Mouse (Mus musculus) midbrain, embryonic 13.5 days (tissue): ENCODE results near the gene Sema5b. TPM values are rescaled to one million over a fixed set of nuclear protein-coding genes. Genes with fewer than 3 reads are reported as not detected.

Experiments
- ATAC-seq: fragments of 200-750 bp; cut with Nextera tagmentation; 2 replicates; pipeline ENCODE4 v1.8.0; 2017; ENCODE audit warnings: mild to moderate bottlenecking, moderate TSS enrichment, moderate library complexity
- H3K27ac ChIP-seq: fragments of 300-500 bp; sonication (generic); 2 replicates; pipeline ENCODE4 v1.5.1; 2015; ENCODE audit warnings: inconsistent platforms, mild to moderate bottlenecking, moderate library complexity
- H3K27me3 ChIP-seq: fragments of 300-500 bp; sonication (generic); 2 replicates; pipeline ENCODE4 v1.6.1; 2015; ENCODE audit warnings: mild to moderate bottlenecking, inconsistent platforms
- H3K36me3 ChIP-seq: fragments of 300-500 bp; sonication (generic); 2 replicates; pipeline ENCODE4 v1.6.1; 2015; ENCODE audit warnings: mild to moderate bottlenecking, inconsistent platforms
- H3K4me1 ChIP-seq: fragments of 300-500 bp; sonication (generic); replicated peaks from 2 replicates; pipeline ENCODE4 v1.6.1; 2015; ENCODE audit warnings: inconsistent platforms
- H3K4me2 ChIP-seq: fragments of 300-500 bp; sonication (generic); replicated peaks from 2 replicates; pipeline ENCODE4 v1.6.1; 2015; ENCODE audit warnings: moderate library complexity, mild to moderate bottlenecking, inconsistent platforms
- H3K4me3 ChIP-seq: fragments of 300-500 bp; sonication (generic); replicated peaks from 2 replicates; pipeline ENCODE4 v1.5.1; 2015; ENCODE audit warnings: mild to moderate bottlenecking, inconsistent platforms
- H3K9ac ChIP-seq: fragments of 300-500 bp; sonication (generic); replicated peaks from 2 replicates; pipeline ENCODE4 v1.6.1; 2015; ENCODE audit warnings: mild to moderate bottlenecking, inconsistent platforms
- H3K9me3 ChIP-seq: fragments of 300-500 bp; sonication (generic); 2 replicates; pipeline ENCODE4 v1.6.1; 2016; ENCODE audit warnings: mild to moderate bottlenecking, inconsistent platforms
- WGBS: fragments of 180-500 bp; shearing (Covaris S2); methylation state at CpG from one replicate; pipeline ENCODE4 v1.1.7; 2015; 5-methylcytosine and 5-hydroxymethylcytosine counted together
- polyA plus RNA-seq: library from polyadenylated mRNA; unstranded; fragments of >200 nt; fragmentation: Nextera tagmentation; extraction: Ambion mirVana; gene quantifications from 2 replicates; pipeline ENCODE4 v1.2.1, GENCODE M21; 2015

The Sema5b gene
- polyA plus RNA-seq = 36.9 and 43.6 TPM in 2 replicates

DNA sequence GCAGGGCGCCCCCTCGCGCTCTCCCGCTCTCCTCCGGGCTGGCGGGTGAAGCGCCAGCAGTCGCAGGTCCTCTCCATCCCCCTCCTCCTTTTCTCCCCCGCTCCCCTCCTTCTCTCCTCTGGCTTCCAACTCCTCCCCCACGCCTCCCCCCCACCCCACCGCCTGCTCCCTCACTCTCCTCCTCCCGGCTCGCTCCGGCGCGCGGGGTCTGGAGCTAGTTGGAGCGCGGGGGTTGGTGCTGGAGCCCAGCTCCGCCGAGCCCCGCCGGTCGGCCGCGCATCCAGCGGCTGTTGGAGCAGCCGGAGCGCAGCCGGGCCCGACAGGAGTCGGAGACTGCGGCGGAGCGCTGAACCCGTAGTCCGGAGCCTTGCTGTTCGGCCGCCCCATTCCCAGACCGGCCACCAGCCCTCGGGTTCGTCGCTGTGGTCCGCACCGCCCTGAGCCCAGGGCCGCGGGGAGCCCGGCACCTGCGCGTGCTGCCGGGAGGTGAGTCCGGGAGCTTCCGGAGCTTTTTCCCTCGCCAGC lies at the start of gene Sema5b:
TSS of gene Sema5b (plus strand) at position 29 of the 525 bp plus-strand sequence.
- Histone ChIP-seq H3K9me3 (no peaks in the 10 kb centered on the region), H3K36me3 (peaks cover 2% of the 10 kb centered on the region; the same call in 1 of the 2 replicates), H3K27me3 (0 out of 2 replicates have a peak, but pooled peaks cover 9% of the 10 kb centered on the region), H3K4me1 (peaks cover 33% of the 10 kb centered on the region), H3K27ac (peak within 1 kb of the TSS; percentile 84), H3K9ac (peak within 1 kb of the TSS; percentile 86), H3K4me3 (peak within 1 kb of the TSS; percentile 76), H3K4me2 (peak within 1 kb of the TSS; percentile 70)
- under 1% methylated on average over 51 of the region's 54 CpGs for WGBS
- peak; percentile 89 for ATAC-seq

DNA sequence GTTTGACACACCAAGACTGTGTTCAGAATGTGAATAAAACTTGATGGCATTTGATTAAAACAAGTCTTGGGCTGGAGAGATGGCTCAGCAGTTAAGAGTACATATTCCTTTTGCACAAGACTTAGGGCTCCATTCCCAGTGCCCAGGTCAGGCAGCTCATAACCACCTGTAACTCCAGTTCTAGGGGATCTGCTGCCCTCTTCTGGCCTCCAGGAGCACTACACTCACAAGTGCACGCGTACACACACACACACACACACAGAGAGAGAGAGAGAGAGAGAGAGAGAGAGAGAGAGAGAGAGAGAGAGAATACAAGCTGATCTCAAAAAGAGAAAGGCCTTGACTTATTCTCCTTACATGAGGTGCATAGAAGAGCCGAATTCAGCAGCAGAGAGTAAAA lies 40.6 kb upstream of the Sema5b start:
- H3K4me2 ChIP-seq = no peak overlapping the region
- 95% methylated on average over 3 of the region's 3 CpGs for WGBS
- H3K36me3 ChIP-seq = no peaks in the 10 kb centered on the region
- no peak overlapping the region for H3K4me3 ChIP-seq
- no peaks in the 10 kb centered on the region for H3K4me1 ChIP-seq
- no peak overlapping the region for H3K9ac ChIP-seq
- no peaks in the 10 kb centered on the region for H3K27me3 ChIP-seq
- no peak for ATAC-seq
- H3K27ac ChIP-seq = no peak overlapping the region
- no peaks in the 10 kb centered on the region for H3K9me3 ChIP-seq

DNA sequence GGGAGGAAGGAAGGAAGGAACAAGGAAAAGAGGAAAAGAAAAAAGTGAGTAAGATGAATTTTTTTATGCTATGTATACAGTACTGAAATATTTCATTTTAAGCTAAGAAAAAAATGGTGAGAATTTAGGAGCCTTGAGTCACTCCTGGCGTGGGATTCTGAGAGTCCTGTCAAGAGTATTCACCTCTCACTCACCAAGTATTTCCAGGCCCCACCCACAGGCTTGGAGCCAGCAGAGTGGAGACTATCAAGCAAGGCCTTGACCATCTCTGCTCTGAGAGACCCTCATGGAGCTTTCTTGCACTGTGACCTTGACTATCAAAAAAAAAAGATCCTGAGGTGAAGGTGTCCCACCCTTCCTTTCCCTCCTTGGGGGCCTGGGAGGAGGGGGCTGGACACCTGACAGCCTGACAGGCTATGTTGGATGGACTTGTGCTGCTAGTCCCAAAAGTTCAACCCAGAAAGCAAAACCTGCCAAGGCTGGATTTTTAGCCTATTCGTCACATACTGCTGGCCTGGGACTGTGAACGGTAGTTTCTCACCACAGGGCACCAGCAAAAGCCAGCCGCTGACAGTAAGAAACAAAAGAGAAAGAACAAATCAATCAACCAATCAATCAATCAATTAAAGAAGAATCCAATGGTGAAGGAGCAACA lies 39.7 kb upstream of the Sema5b start:
- 76% methylated on average over 4 of the region's 4 CpGs for WGBS
- H3K9me3 ChIP-seq = no peaks in the 10 kb centered on the region
- no peak overlapping the region for H3K4me3 ChIP-seq

DNA sequence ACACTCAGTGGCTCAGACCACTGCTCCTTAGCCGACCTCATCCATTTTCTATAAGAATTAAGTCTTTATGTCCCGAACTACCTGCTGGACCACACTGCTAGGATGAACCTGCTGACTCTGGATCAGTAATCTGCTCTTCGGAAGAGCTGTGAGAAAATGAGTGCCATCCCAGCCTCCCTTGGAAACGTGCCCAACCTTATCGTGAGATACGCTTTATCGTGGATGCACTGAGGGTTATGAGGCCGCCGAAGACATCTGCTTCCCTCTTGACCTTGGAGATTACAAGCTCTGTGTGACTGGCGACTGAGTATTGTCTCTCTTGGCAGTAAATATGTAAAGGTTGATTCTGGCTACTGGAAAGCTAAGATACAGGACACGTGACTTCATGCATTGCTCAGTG lies 38.5 kb upstream of the Sema5b start:
- ATAC-seq = no peak
- no peaks in the 10 kb centered on the region for H3K9me3 ChIP-seq

More for the DNA sequence above, 39.7 kb upstream of the Sema5b start:
- H3K4me2 ChIP-seq = no peak overlapping the region
- H3K4me1 ChIP-seq = no peaks in the 10 kb centered on the region
- H3K36me3 ChIP-seq = no peaks in the 10 kb centered on the region
- H3K27ac ChIP-seq = no peak overlapping the region
- H3K9ac ChIP-seq = no peak overlapping the region
- no peaks in the 10 kb centered on the region for H3K27me3 ChIP-seq
- ATAC-seq = no peak

DNA sequence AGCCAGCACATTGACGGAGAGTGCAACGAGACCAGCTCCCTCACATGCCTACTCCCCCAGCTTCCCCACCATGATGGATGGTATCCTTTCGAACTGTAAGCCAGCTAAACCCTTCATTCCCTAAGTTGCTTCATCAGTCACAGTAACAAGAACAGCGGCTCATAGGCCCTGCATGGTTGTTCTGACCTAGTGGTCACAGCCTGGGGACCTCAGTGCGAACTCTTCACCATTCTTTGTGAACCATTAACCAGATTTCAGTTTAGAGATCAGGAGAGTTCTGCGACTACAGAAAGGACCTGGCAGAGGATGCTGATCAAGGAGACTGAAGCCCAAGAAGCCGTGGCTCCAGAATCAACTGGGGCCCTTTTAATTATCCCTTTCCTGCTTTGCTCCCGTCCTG lies 36.7 kb upstream of the Sema5b start:
- no peaks in the 10 kb centered on the region for H3K9me3 ChIP-seq
- no peak overlapping the region for H3K4me3 ChIP-seq
- no peak overlapping the region for H3K4me2 ChIP-seq
- no peaks in the 10 kb centered on the region for H3K27me3 ChIP-seq
- H3K36me3 ChIP-seq = no peaks in the 10 kb centered on the region
- no peaks in the 10 kb centered on the region for H3K4me1 ChIP-seq
- H3K9ac ChIP-seq = no peak overlapping the region
- 86% methylated on average over 8 of the region's 8 CpGs for WGBS
- no peak overlapping the region for H3K27ac ChIP-seq
- no peak for ATAC-seq

More for the DNA sequence above, 38.5 kb upstream of the Sema5b start:
- 82% methylated on average over 11 of the region's 11 CpGs for WGBS
- H3K4me1 ChIP-seq = no peaks in the 10 kb centered on the region
- no peaks in the 10 kb centered on the region for H3K36me3 ChIP-seq
- no peaks in the 10 kb centered on the region for H3K27me3 ChIP-seq
- H3K27ac ChIP-seq = no peak overlapping the region
- no peak overlapping the region for H3K4me3 ChIP-seq
- H3K4me2 ChIP-seq = no peak overlapping the region
- no peak overlapping the region for H3K9ac ChIP-seq

DNA sequence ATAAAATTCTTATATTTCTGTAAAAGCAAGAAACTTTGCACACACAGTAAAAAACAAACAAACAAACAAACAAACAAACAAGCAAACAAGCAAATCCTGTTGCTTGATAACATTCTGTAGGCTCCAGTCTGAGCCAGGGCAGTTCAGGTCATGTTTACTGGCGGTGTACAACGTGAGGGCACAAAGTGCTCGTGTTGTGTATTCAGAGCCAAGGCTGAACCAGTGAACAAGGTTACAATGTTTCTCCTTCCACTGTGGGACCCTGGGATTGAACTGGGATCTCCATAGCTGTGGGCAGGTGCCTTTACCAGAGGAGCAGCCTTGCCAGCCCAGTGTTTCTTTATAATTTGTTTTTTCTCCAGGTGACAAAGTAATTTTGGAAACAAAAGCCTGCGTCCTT lies 35.2 kb upstream of the Sema5b start:
- 90% methylated on average over 4 of the region's 4 CpGs for WGBS
- H3K9ac ChIP-seq = no peak overlapping the region
- H3K4me1 ChIP-seq = peaks cover 5% of the 10 kb centered on the region; the same call in 1 of the 2 replicates
- no peak overlapping the region for H3K4me3 ChIP-seq
- H3K27me3 ChIP-seq = no peaks in the 10 kb centered on the region
- no peak for ATAC-seq
- H3K36me3 ChIP-seq = no peaks in the 10 kb centered on the region
- H3K9me3 ChIP-seq = no peaks in the 10 kb centered on the region
- H3K4me2 ChIP-seq = no peak overlapping the region
- no peak overlapping the region for H3K27ac ChIP-seq

- peaks cover 5% of the 10 kb centered on the region; the same call in 1 of the 2 replicates for H3K4me1 ChIP-seq
- H3K27ac ChIP-seq = no peak overlapping the region
- WGBS = 81% methylated on average over 6 of the region's 6 CpGs
- H3K9me3 ChIP-seq = no peaks in the 10 kb centered on the region
- H3K4me2 ChIP-seq = no peak overlapping the region
- no peaks in the 10 kb centered on the region for H3K27me3 ChIP-seq
- no peak overlapping the region for H3K9ac ChIP-seq
- H3K4me3 ChIP-seq = no peak overlapping the region
- ATAC-seq = no peak
- no peaks in the 10 kb centered on the region for H3K36me3 ChIP-seq
These were observed 32.4 kb upstream of the Sema5b start for GRCm38 (mm10) chr16:35508581-35508980.

DNA sequence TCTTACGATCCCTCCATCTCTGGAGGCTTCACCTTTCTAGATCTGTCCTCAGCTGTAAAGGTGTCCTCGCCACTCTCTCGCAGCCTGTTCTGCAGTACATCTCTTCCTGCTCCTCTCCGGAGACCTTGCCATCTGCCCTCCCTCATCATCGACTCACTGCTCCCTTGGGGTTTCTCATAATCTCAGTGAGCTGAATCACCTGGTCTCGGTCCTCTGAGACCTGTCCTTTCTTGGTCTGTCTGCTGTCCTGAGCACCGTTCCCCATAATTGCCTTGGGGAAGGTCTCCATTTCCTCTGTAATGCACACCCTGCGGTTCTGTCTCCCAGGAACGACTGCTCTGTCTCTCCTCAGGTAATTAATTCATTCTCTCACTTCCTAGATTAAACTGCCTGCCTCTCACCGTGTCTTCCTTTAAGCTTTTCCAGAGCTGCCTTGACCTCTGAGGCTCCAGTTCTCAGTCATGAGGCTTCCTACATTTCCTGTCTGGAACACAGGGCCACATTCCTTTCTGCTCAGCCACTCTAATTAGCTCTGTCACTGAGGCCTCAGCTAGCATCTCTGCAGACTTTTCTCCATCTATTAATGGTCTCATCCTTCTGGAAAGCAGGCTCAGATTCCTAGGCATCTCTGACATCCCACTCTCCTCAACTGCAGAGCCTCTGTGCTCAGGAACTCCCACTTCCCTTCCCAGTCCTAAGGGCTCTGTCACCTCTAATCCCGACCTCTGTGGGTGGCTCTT lies 31.4 kb upstream of the Sema5b start:
- H3K27me3 ChIP-seq = no peaks in the 10 kb centered on the region
- ATAC-seq = no peak
- H3K4me1 ChIP-seq = peaks cover 5% of the 10 kb centered on the region; the same call in 1 of the 2 replicates
- 56% methylated on average over 11 of the region's 11 CpGs for WGBS
- no peak overlapping the region for H3K27ac ChIP-seq
- H3K4me3 ChIP-seq = no peak overlapping the region
- no peaks in the 10 kb centered on the region for H3K36me3 ChIP-seq
- no peaks in the 10 kb centered on the region for H3K9me3 ChIP-seq
- H3K4me2 ChIP-seq = no peak overlapping the region
- no peak overlapping the region for H3K9ac ChIP-seq

GRCm38 (mm10) chr16:35515977-35516612 lies 24.9 kb upstream of the Sema5b start:
- Histone ChIP-seq H3K9me3 (no peaks in the 10 kb centered on the region), H3K27me3 (no peaks in the 10 kb centered on the region), H3K27ac (no peak overlapping the region; the same call in 1 of the 2 replicates), H3K4me1 (peaks cover 25% of the 10 kb centered on the region), H3K36me3 (no peaks in the 10 kb centered on the region), H3K9ac (no peak overlapping the region), H3K4me2 (no peak overlapping the region), H3K4me3 (no peak overlapping the region)
- no peak for ATAC-seq
- WGBS = 46% methylated on average over 21 of the region's 21 CpGs

DNA sequence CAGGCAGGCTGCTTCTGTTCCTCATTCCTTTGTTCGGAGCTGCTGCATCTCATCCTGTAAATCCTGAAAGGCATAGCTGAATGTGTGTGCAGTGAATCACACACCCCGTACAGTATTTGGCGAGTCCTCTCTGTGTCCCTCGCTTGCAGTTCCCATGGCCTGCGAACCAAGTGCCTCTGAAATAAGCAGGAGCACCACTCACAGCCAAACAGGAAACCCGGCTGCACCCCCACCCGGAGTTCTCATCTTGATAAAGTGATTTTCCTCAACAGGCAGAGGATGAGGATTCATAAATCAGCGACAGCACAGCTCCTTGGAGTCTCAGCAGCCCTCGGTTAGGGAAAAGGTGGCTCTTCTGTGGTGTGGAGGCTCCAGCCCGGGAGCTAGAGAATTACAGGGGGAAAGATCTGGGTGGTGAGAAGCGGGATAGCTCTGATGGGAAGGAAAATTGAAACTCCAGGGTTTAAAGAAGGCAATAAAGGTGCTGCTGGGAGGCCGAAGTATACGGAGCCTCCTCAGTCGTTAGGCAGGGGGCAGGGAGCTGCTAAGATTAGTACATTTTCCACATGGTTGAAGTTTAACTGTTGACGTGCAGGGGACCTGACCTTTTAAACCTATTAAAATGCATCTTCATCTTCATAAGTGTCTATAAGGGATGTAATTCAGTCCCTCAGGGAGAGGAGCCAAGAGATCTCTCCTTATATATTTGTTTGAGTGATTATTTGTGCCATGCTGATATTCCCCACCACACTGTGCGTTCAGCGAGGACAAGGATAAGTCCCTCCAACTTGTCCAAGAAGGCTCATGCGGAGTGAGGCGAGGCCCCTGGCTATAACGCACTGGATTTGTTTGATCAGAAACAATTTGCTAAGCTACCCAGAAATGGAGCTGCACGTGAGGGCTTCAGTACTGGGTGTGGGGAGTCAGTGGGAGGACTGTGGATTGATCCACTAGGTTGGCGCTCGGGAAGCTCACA lies 22.7 kb upstream of the Sema5b start:
- Histone ChIP-seq H3K27ac (no peak overlapping the region), H3K9ac (0 out of 2 replicates have a peak overlapping the region, but pooled peaks have one; percentile 32), H3K4me3 (no peak overlapping the region), H3K36me3 (no peaks in the 10 kb centered on the region), H3K4me2 (no peak overlapping the region), H3K27me3 (no peaks in the 10 kb centered on the region), H3K4me1 (peaks cover 25% of the 10 kb centered on the region), H3K9me3 (no peaks in the 10 kb centered on the region)
- no peak for ATAC-seq
- WGBS = 56% methylated on average over 23 of the region's 23 CpGs

- no peak for ATAC-seq
- Histone ChIP-seq H3K4me3 (no peak overlapping the region), H3K9ac (no peak overlapping the region), H3K27me3 (no peaks in the 10 kb centered on the region), H3K4me2 (no peak overlapping the region), H3K9me3 (no peaks in the 10 kb centered on the region), H3K27ac (no peak overlapping the region), H3K36me3 (no peaks in the 10 kb centered on the region), H3K4me1 (peaks cover 25% of the 10 kb centered on the region)
- 64% methylated on average over 7 of the region's 7 CpGs for WGBS
These were observed 21.7 kb upstream of the Sema5b start for GRCm38 (mm10) chr16:35519245-35519644.
